Mouse (Mus musculus) E14TG2a.4 (cell line): ENCODE results near the gene Rbfox1.

Source experiments
- H3K27me3 ChIP-seq: 2 replicates; pipeline ENCODE4 v1.6.1; 2014; ENCODE audit warnings: low read length, control low read depth; ENCODE audit not compliant: insufficient read depth
- H3K36me3 ChIP-seq: 2 replicates; pipeline ENCODE4 v1.6.1; 2014; ENCODE audit warnings: low read length, control low read depth; ENCODE audit not compliant: insufficient read depth
- H3K4me1 ChIP-seq: replicated peaks from 2 replicates; pipeline ENCODE4 v1.6.1; 2014; ENCODE audit warnings: low read depth, low read length, control low read depth
- H3K4me3 ChIP-seq: replicated peaks from 2 replicates; pipeline ENCODE4 v1.5.1; 2014; ENCODE audit warnings: mild to moderate bottlenecking, low read length
- H3K9me3 ChIP-seq: 2 replicates; pipeline ENCODE4 v1.6.1; 2014; ENCODE audit warnings: low read length, control low read depth
- CTCF ChIP-seq: conservative IDR thresholded peaks from 2 replicates; pipeline ENCODE4 v1.5.1; 2014; ENCODE audit warnings: low read length
- NANOG ChIP-seq: IDR thresholded peaks from 2 replicates; pipeline ENCODE4 v1.6.1; 2014; ENCODE audit warnings: borderline replicate concordance, low read length, mixed read lengths
- POU5F1 ChIP-seq: IDR thresholded peaks from 2 replicates; pipeline ENCODE4 v1.6.1; 2014; ENCODE audit warnings: low read length, borderline replicate concordance

The Rbfox1 gene

GRCm38 (mm10) chr16:6097244-6098040, 212.3 kb downstream of the Rbfox1 start:
- Histone ChIP-seq H3K9me3 (no peaks in the 10 kb centered on the region), H3K4me3 (no peak overlapping the region), H3K4me1 (no peaks in the 10 kb centered on the region), H3K27me3 (no peaks in the 10 kb centered on the region), H3K36me3 (no peaks in the 10 kb centered on the region)
- no peak for TF ChIP-seq POU5F1
- no peak for TF ChIP-seq CTCF
- TF ChIP-seq NANOG = no peak

DNA sequence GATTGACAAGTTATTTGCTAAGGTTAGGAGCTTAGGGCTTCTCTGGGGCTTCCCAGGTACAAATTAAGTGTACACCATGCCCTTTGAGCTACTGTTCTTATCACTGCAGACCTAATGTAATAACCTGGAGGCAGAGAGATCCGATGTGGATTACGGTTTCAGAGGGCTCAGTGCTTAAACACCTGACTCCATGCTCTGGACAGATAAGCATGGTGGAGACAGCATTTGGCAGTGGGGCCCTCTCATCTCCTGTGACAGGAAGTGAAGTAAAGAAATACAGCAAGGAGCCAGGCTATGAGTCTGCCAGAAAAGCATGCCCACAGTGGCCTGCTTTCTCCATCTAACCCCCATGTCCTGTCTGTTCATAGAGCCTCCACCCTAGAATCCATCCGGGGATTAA, 213.0 kb downstream of the Rbfox1 start:
- Histone ChIP-seq H3K36me3 (no peaks in the 10 kb centered on the region), H3K27me3 (no peaks in the 10 kb centered on the region), H3K4me3 (no peak overlapping the region), H3K4me1 (no peaks in the 10 kb centered on the region), H3K9me3 (no peaks in the 10 kb centered on the region)
- TF ChIP-seq CTCF = no peak
- no peak for TF ChIP-seq POU5F1
- no peak for TF ChIP-seq NANOG

DNA sequence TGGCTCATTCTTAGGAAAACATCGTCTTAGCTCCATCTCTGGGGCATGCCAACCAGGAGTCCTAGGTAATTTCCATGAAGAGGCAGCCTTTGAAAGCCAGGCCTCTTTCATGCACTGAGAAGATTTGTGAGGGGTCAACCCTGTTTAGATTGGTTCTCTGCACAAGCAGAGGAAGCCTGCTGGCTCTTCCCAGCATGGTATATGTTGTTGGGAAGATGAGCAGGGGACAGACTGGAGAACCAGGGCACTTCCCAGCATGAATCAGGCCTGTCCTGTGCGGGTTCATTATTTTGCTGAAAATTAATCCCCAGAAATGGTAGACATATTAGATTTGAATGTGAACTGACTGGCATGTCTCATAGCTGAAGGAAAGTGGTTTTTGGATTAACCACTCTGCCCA, 214.4 kb downstream of the Rbfox1 start:
- no peaks in the 10 kb centered on the region for H3K4me1 ChIP-seq
- H3K36me3 ChIP-seq = no peaks in the 10 kb centered on the region
- TF ChIP-seq POU5F1 = no peak
- no peak for TF ChIP-seq NANOG
- no peak for TF ChIP-seq CTCF
- H3K27me3 ChIP-seq = no peaks in the 10 kb centered on the region
- no peaks in the 10 kb centered on the region for H3K9me3 ChIP-seq
- no peak overlapping the region for H3K4me3 ChIP-seq

GRCm38 (mm10) chr16:6100421-6100877, 215.3 kb downstream of the Rbfox1 start:
- no peaks in the 10 kb centered on the region for H3K27me3 ChIP-seq
- H3K36me3 ChIP-seq = no peaks in the 10 kb centered on the region
- no peaks in the 10 kb centered on the region for H3K4me1 ChIP-seq
- no peak overlapping the region for H3K4me3 ChIP-seq
- TF ChIP-seq CTCF (no peak), NANOG (no peak), POU5F1 (no peak)
- H3K9me3 ChIP-seq = no peaks in the 10 kb centered on the region

DNA sequence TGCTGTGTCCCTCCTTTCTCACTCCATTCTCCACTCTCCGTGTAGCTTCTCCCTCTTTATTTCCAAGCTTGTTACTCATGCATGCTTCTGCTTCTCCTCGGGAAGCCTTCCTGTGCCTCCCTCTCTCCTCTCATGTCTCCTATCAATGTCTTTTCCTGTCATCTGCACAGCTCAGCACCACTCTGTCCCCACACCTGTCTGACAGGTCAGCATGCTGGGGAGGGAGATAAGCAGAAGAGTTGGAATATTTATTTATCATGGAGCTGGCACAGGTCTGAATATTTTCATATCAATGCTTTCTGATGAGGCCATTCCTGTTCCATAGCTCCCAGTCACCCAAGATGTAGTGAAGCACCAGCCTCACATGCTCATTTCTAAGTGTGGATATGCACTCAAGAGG, 218.6 kb downstream of the Rbfox1 start:
- TF ChIP-seq CTCF (no peak), NANOG (no peak), POU5F1 (no peak)
- no peaks in the 10 kb centered on the region for H3K27me3 ChIP-seq

DNA sequence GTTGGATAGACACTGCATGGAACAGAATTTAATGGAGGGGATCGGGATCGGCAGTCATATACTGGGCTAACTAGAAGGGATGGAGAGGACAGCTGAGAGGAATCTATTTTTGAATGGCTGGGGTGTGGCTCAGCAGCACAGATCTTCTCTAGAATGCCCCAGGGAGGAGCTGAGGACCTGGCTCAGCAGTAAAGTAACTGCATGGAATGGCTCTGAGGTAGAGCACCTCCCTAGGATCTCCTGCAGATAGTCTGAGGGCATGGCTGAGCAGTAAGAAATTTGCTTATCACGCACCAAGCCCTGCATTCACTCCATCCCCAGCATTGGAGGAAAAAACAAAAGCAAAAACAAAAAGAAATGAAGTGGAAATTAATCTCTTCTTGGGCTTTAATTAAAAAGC, 225.0 kb downstream of the Rbfox1 start:
- TF ChIP-seq POU5F1 (no peak), NANOG (no peak), CTCF (no peak)
- Histone ChIP-seq H3K36me3 (no peaks in the 10 kb centered on the region), H3K4me3 (no peak overlapping the region), H3K9me3 (no peaks in the 10 kb centered on the region), H3K27me3 (no peaks in the 10 kb centered on the region), H3K4me1 (no peaks in the 10 kb centered on the region)

More for the DNA sequence above, 218.6 kb downstream of the Rbfox1 start:
- Histone ChIP-seq H3K4me3 (no peak overlapping the region), H3K9me3 (no peaks in the 10 kb centered on the region), H3K4me1 (no peaks in the 10 kb centered on the region), H3K36me3 (no peaks in the 10 kb centered on the region)

DNA sequence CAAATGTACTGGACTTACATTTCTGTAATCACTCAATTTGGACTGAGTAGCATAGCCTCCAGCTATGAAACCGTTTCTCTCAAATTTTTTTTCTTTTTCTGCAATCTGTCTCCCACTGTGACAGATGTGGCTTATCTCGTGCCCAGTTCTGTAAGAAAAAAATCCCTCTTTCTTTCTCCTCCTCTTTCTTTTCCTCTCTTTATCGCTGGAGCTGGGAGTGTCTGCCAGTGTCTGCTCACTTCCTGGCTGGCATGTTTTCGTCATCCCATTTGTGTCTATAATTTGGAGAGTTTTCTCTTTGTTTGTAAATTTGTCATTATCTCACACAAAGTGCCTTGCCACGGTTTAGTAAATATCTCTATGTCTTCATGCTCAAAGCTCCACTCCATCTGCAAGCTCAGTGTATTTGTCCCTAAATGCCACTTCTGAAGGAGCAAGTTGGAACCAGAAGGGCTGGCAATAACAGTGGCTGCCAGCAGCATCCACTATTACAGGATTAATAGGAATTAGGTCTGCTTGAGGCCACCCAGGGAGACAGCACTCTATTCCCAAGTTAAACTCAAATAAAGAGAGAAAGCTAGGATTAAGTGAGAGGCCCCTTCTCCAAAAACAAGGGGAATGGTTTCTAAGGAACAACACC, 228.8 kb downstream of the Rbfox1 start:
- Histone ChIP-seq H3K9me3 (no peaks in the 10 kb centered on the region), H3K4me1 (no peaks in the 10 kb centered on the region)

GRCm38 (mm10) chr16:6119472-6119871, 234.3 kb downstream of the Rbfox1 start:
- TF ChIP-seq CTCF (no peak), NANOG (no peak), POU5F1 (no peak)
- Histone ChIP-seq H3K27me3 (no peaks in the 10 kb centered on the region), H3K9me3 (no peaks in the 10 kb centered on the region), H3K36me3 (no peaks in the 10 kb centered on the region), H3K4me1 (no peaks in the 10 kb centered on the region), H3K4me3 (no peak overlapping the region)

More for the DNA sequence above, 228.8 kb downstream of the Rbfox1 start:
- TF ChIP-seq POU5F1 (no peak), CTCF (no peak), NANOG (no peak)
- Histone ChIP-seq H3K27me3 (no peaks in the 10 kb centered on the region), H3K4me3 (no peak overlapping the region), H3K36me3 (no peaks in the 10 kb centered on the region)

DNA sequence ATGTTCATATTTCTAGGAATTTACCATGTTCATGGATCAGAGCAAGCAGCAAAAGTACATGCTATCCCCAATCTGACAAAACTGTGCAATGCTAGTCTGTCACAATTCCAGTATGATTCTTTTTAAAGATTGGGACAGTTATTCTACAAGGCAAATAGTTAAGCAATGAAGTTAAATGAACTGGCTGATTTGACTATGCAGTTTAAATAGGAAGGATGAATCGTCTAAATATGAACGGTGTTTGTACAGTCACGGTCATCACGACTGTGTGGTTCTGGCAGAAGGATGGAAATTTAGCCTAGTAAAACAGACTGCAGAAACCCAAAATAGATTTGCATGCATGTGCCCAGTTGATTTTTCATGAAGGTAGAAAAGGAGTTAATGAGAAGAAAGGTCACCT, 236.1 kb downstream of the Rbfox1 start:
- H3K27me3 ChIP-seq = no peaks in the 10 kb centered on the region
- TF ChIP-seq NANOG = no peak
- H3K9me3 ChIP-seq = no peaks in the 10 kb centered on the region
- no peaks in the 10 kb centered on the region for H3K36me3 ChIP-seq
- H3K4me3 ChIP-seq = no peak overlapping the region
- no peaks in the 10 kb centered on the region for H3K4me1 ChIP-seq
